Comparison of ENCODE assay signal across 8 mouse cellular contexts in the genomic region with DNA sequence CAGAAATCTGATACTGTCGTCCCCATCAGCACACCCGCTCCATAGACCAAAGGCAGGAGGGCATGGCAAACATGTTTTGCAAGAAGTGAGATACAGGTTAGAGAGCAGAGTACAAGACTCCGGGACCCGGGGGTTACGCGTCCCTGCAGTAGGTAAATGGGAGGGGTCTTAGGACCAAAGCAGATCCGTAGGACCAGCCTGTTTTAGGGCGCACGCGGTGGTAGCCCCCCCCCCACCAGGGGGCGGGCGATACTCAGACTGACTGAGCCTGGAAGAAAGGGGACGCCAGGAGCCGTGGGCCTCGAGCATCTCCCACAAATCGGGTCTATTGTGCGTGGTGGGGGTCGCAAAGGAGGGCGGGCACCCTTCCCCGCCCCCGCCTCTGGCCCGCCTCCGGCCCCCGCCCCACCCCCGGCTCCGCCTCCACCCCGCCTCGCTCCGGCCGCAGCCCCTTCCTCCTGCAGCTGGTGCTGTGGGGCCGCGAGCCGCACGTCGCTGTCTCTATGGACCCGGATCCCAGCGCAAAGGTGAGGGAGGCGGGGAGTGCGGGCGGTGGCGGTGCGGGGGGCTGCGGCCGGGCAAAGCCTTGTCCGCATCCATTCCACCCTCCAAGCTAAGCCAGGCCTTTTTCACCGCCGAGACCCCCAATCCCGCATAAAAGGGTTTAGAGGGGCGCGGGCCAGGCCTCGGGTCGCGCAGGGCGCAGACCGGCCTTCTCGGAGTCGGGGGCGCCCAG. TPM values are rescaled to one million over a fixed set of nuclear protein-coding genes. Genes with fewer than 3 reads are reported as not detected.
A peak's percentile ranks its signal among the peaks of the same experiment; 100 is the strongest.
DNase-seq lines count a peak whose midpoint lies in the region; ATAC-seq lines count a peak whose summit lies in the region.

A gene (plus strand): TSS at position 271 of the 736 bp plus-strand sequence.

- ATAC-seq in limb, embryonic 12.5 days (ENCODE audit: insufficient number of reproducible peaks, insufficient read depth, low FRiP score, low TSS enrichment, low read depth): 0 out of 2 replicates have a peak, but pooled peaks have one; percentile 63
- ATAC-seq in activated CD4-positive, CD25-positive, alpha-beta regulatory T cell, adult 4 months: no peak

- H3K9me3 ChIP-seq in forebrain, embryonic 10.5 days: no peaks in the 10 kb centered on the region
- no peaks in the 10 kb centered on the region for H3K9me3 ChIP-seq in limb, embryonic 12.5 days

- WGBS in forebrain, embryonic 10.5 days: under 1% methylated on average over 57 of the region's 58 CpGs
- under 1% methylated on average over 53 of the region's 58 CpGs for WGBS in limb, embryonic 12.5 days

- H3K9ac ChIP-seq in limb, embryonic 12.5 days (replicated peaks): peak within 1 kb of the TSS; percentile 86

- peak within 1 kb of the TSS; percentile 79 for H3K4me3 ChIP-seq in forebrain, embryonic 10.5 days
- peak within 1 kb of the TSS; percentile 72 for H3K4me3 ChIP-seq in limb, embryonic 12.5 days (replicated peaks)

- DNase-seq in layer of hippocampus, adult 11-12 months (ENCODE audit: low spot score): peak; percentile 24
- DNase-seq in layer of hippocampus, adult 9-10 months (ENCODE audit: low spot score): no peak
- DNase-seq in adrenal gland, postnatal 14 days: peak; percentile 43
- peak; percentile 66 for DNase-seq in forebrain, embryonic 10.5 days (ENCODE audit: extremely low spot score, low spot score)
- peak; percentile 41 for DNase-seq in induced T-regulatory cell, adult 2 months (ENCODE audit: low read depth)
- peak; percentile 70 for DNase-seq in neural tube, embryonic 10.5 days (ENCODE audit: extremely low spot score, low spot score)

- peaks cover 33% of the 10 kb centered on the region for H3K27me3 ChIP-seq in forebrain, embryonic 10.5 days (ENCODE audit: poor library complexity, severe bottlenecking)
- H3K27me3 ChIP-seq in limb, embryonic 12.5 days: no peaks in the 10 kb centered on the region

- H3K36me3 ChIP-seq in forebrain, embryonic 10.5 days (replicated peaks): peaks cover 10% of the 10 kb centered on the region
- H3K36me3 ChIP-seq in limb, embryonic 12.5 days: peaks cover 17% of the 10 kb centered on the region; the same call in 1 of the 2 replicates

- peaks cover 49% of the 10 kb centered on the region for H3K4me1 ChIP-seq in forebrain, embryonic 10.5 days
- H3K4me1 ChIP-seq in limb, embryonic 12.5 days (replicated peaks): peaks cover 37% of the 10 kb centered on the region

- H3K4me2 ChIP-seq in limb, embryonic 12.5 days: peak within 1 kb of the TSS; percentile 93

- H3K27ac ChIP-seq in forebrain, embryonic 10.5 days: peak within 1 kb of the TSS; percentile 88
- peak within 1 kb of the TSS; percentile 64 for H3K27ac ChIP-seq in limb, embryonic 12.5 days

RNA-seq across cellular contexts. Expression of the gene that starts here (rescaled TPM):
- total RNA-seq in adrenal gland, postnatal 14 days (2021): 8.4 and 29.7 TPM in 2 replicates
- polyA plus RNA-seq in forebrain, embryonic 10.5 days (2016; fragmentation: Nextera tagmentation; extraction: Ambion mirVana): 3.4 and 3.8 TPM in 2 replicates
- 6.5 and 6.9 TPM in 2 replicates for polyA plus RNA-seq in limb, embryonic 12.5 days (2016; fragmentation: Nextera tagmentation; extraction: Ambion mirVana)
- polyA plus RNA-seq in activated CD4-positive, CD25-positive, alpha-beta regulatory T cell, adult 4 months (2017; shearing (Covaris generic)): under 1 TPM in 1 of 2 experiments, not detected in 1; 0.24 TPM
